Mouse (Mus musculus) lung, embryonic 14.5 days (tissue): ENCODE measurements around the gene Cdkl1. TPM values are rescaled to one million over a fixed set of nuclear protein-coding genes. Genes with fewer than 3 reads are reported as not detected.

Experiments
- ATAC-seq: fragments of 200-750 bp; cut with Nextera tagmentation; 2 replicates; pipeline ENCODE4 v1.8.0; 2017; ENCODE audit warnings: mild to moderate bottlenecking, moderate TSS enrichment, moderate library complexity; ENCODE audit not compliant: insufficient read depth
- DNase-seq: peaks from one replicate; pipeline ENCODE4 v3.0.0-alpha.2; 2015
- H3K27ac ChIP-seq: fragments of 300-500 bp; sonication (generic); 2 replicates; pipeline ENCODE4 v1.5.1; 2014; ENCODE audit warnings: low read depth, mild to moderate bottlenecking, moderate library complexity
- H3K27me3 ChIP-seq: fragments of 300-500 bp; sonication (generic); 2 replicates; pipeline ENCODE4 v1.6.1; 2014; ENCODE audit warnings: low read length, control low read depth; ENCODE audit not compliant: insufficient read depth
- H3K36me3 ChIP-seq: fragments of 300-500 bp; sonication (generic); 2 replicates; pipeline ENCODE4 v1.6.1; 2014; ENCODE audit warnings: control low read depth; ENCODE audit not compliant: insufficient read depth
- H3K4me1 ChIP-seq: fragments of 300-500 bp; sonication (generic); 2 replicates; pipeline ENCODE4 v1.6.1; 2014; ENCODE audit warnings: antibody characterized with exemption, control low read depth; ENCODE audit not compliant: insufficient read depth
- H3K4me2 ChIP-seq: fragments of 300-500 bp; sonication (generic); 2 replicates; pipeline ENCODE4 v1.6.1; 2014; ENCODE audit warnings: mild to moderate bottlenecking
- H3K4me3 ChIP-seq: fragments of 300-500 bp; sonication (generic); 2 replicates; pipeline ENCODE4 v1.5.1; 2014; ENCODE audit warnings: low read depth, low read length
- H3K9ac ChIP-seq: fragments of 300-500 bp; sonication (generic); 2 replicates; pipeline ENCODE4 v1.6.1; 2014
- H3K9me3 ChIP-seq: fragments of 300-500 bp; sonication (generic); 2 replicates; pipeline ENCODE4 v1.6.1; 2016; ENCODE audit warnings: low read depth, low read length, control low read depth
- CTCF ChIP-seq: IDR thresholded peaks from 2 replicates; pipeline ENCODE4 v1.5.1; 2016; ENCODE audit warnings: antibody characterized with exemption, low read depth
- WGBS: fragments of 180-500 bp; shearing (Covaris S2); extraction: QIAGEN DNeasy Blood & Tissue Kit; methylation state at CpG from one replicate; pipeline ENCODE4 v1.1.7; 2014; 5-methylcytosine and 5-hydroxymethylcytosine counted together
- polyA plus RNA-seq: library from polyadenylated mRNA; unstranded; fragments of >200 nt; fragmentation: Nextera tagmentation; extraction: Ambion mirVana; gene quantifications from 2 replicates; pipeline ENCODE4 v1.2.1, GENCODE M21; 2014

Cdkl1 gene
- polyA plus RNA-seq, 1 experiment from 2014 or later, result 1.6 TPM

GRCm38 (mm10) chr12:69783247-69784025 is 7.6 kb downstream of the Cdkl1 start:
- H3K4me2 ChIP-seq, result no peak overlapping the region
- H3K9ac ChIP-seq, result no peak overlapping the region
- no peak for TF ChIP-seq CTCF
- H3K4me3 ChIP-seq, result no peak overlapping the region
- H3K27ac ChIP-seq, result no peak overlapping the region
- no peak for DNase-seq
- ATAC-seq, result peak; percentile 54; the same call in 1 of the 2 replicates
- H3K27me3 ChIP-seq, result no peaks in the 10 kb centered on the region
- H3K4me1 ChIP-seq, result peaks cover 3% of the 10 kb centered on the region; the same call in 1 of the 2 replicates
- H3K36me3 ChIP-seq, result no peaks in the 10 kb centered on the region
- no peaks in the 10 kb centered on the region for H3K9me3 ChIP-seq
- 46% methylated on average over 6 of the region's 6 CpGs for WGBS

- H3K4me3 ChIP-seq, result no peak overlapping the region
- peak; percentile 75 for DNase-seq
- peaks cover 3% of the 10 kb centered on the region; the same call in 1 of the 2 replicates for H3K4me1 ChIP-seq
- no peaks in the 10 kb centered on the region for H3K9me3 ChIP-seq
- no peak for TF ChIP-seq CTCF
- no peaks in the 10 kb centered on the region for H3K36me3 ChIP-seq
- H3K27me3 ChIP-seq, result no peaks in the 10 kb centered on the region
- 69% methylated on average over 10 of the region's 10 CpGs for WGBS
- no peak overlapping the region for H3K9ac ChIP-seq
- H3K4me2 ChIP-seq, result no peak overlapping the region
- peak; percentile 73; the same call in 1 of the 2 replicates for ATAC-seq
- H3K27ac ChIP-seq, result no peak overlapping the region
These were observed 9.0 kb downstream of the Cdkl1 start for GRCm38 (mm10) chr12:69781935-69782650.

GRCm38 (mm10) chr12:69781480-69781879 is 9.6 kb downstream of the Cdkl1 start:
- Histone ChIP-seq H3K36me3 (no peaks in the 10 kb centered on the region), H3K9ac (no peak overlapping the region), H3K4me2 (no peak overlapping the region), H3K4me3 (no peak overlapping the region), H3K9me3 (no peaks in the 10 kb centered on the region), H3K27me3 (no peaks in the 10 kb centered on the region), H3K4me1 (peaks cover 3% of the 10 kb centered on the region; the same call in 1 of the 2 replicates), H3K27ac (no peak overlapping the region)
- ATAC-seq (no peak), DNase-seq (no peak)
- 72% methylated on average over 8 of the region's 8 CpGs for WGBS
- no peak for TF ChIP-seq CTCF

- no peaks in the 10 kb centered on the region for H3K27me3 ChIP-seq
- H3K27ac ChIP-seq, result no peak overlapping the region
- no peaks in the 10 kb centered on the region for H3K9me3 ChIP-seq
- DNase-seq (no peak), ATAC-seq (no peak)
- H3K9ac ChIP-seq, result no peak overlapping the region
- no peak for TF ChIP-seq CTCF
- no peak overlapping the region for H3K4me3 ChIP-seq
- H3K4me2 ChIP-seq, result no peak overlapping the region
- 67% methylated on average over 2 of the region's 2 CpGs for WGBS
- H3K4me1 ChIP-seq, result peaks cover 3% of the 10 kb centered on the region; the same call in 1 of the 2 replicates
- H3K36me3 ChIP-seq, result no peaks in the 10 kb centered on the region
These were observed 13.1 kb downstream of the Cdkl1 start for GRCm38 (mm10) chr12:69777957-69778356.

- WGBS, result 82% methylated on average over 6 of the region's 6 CpGs
- peaks cover 3% of the 10 kb centered on the region; the same call in 1 of the 2 replicates for H3K4me1 ChIP-seq
- H3K4me3 ChIP-seq, result no peak overlapping the region
- H3K27ac ChIP-seq, result no peak overlapping the region
- ATAC-seq (no peak), DNase-seq (no peak)
- no peaks in the 10 kb centered on the region for H3K9me3 ChIP-seq
- H3K36me3 ChIP-seq, result no peaks in the 10 kb centered on the region
- H3K27me3 ChIP-seq, result no peaks in the 10 kb centered on the region
- H3K4me2 ChIP-seq, result no peak overlapping the region
- no peak overlapping the region for H3K9ac ChIP-seq
- TF ChIP-seq CTCF, result no peak
These were observed 13.7 kb downstream of the Cdkl1 start for GRCm38 (mm10) chr12:69777341-69777730.

- Histone ChIP-seq H3K9me3 (no peaks in the 10 kb centered on the region), H3K9ac (no peak overlapping the region), H3K27ac (no peak overlapping the region), H3K4me1 (no peaks in the 10 kb centered on the region), H3K4me2 (no peak overlapping the region), H3K4me3 (no peak overlapping the region), H3K27me3 (no peaks in the 10 kb centered on the region), H3K36me3 (no peaks in the 10 kb centered on the region)
- WGBS, result 52% methylated on average over 11 of the region's 11 CpGs
- ATAC-seq, result no peak; the same call in 1 of the 2 replicates
- no peak for TF ChIP-seq CTCF
- DNase-seq, result peak; percentile 52
These were observed 14.3 kb downstream of the Cdkl1 start for GRCm38 (mm10) chr12:69776607-69777340.
